Comparison of ENCODE assay signal across 7 mouse cellular contexts in genomic region chr6:87521705-87522104, GRCm38 (mm10). TPM values are rescaled to one million over a fixed set of nuclear protein-coding genes. Genes with fewer than 3 reads are reported as not detected.
DNase-seq lines count a peak whose midpoint lies in the region; ATAC-seq lines count a peak whose summit lies in the region.
"Not testable (repeated sequence)": the region's sequence is repeated elsewhere in the genome, so short reads cannot be mapped to it uniquely, and the experiment has no call there.
"Had no signal": no experiment of that assay in that cellular context is flagged by ENCODE, and none has a peak within 500 bp of the region (broad histone marks: within the 10 kb centered on the region; RNA-seq: fewer than 3 reads in every experiment).

No protein-coding gene starts in this region.

- H3K27me3 ChIP-seq in embryonic facial prominence, embryonic 11.5 days (ENCODE audit: control insufficient read depth, insufficient read depth, low read length); kidney, embryonic 16.5 days (ENCODE audit: insufficient read depth, low read length); limb, embryonic 15.5 days; lung, embryonic 15.5 days; stomach, embryonic 14.5 days (ENCODE audit: control insufficient read depth, insufficient read depth, low read length): not testable (repeated sequence)

- peak; percentile 56; the same call in 1 of the 2 replicates for ATAC-seq in embryonic facial prominence, embryonic 11.5 days (replicated peaks; ENCODE audit: insufficient number of reproducible peaks, low FRiP score, low TSS enrichment, low read depth)
- peak; percentile 63; the same call in 1 of the 2 replicates for ATAC-seq in kidney, embryonic 16.5 days (ENCODE audit: low FRiP score, low TSS enrichment)
- ATAC-seq in limb, embryonic 15.5 days (ENCODE audit: insufficient number of reproducible peaks, low FRiP score, low TSS enrichment, low read depth) = 0 out of 2 replicates have a peak, but pooled peaks have one; percentile 30
- ATAC-seq in lung, embryonic 15.5 days (ENCODE audit: borderline replicate concordance, extremely low read depth, low FRiP score, low TSS enrichment) = peak; percentile 14
- ATAC-seq in stomach, embryonic 14.5 days (ENCODE audit: insufficient number of reproducible peaks, insufficient read depth, low FRiP score, low read depth) = 0 out of 2 replicates have a peak, but pooled peaks have one; percentile 53

- H3K4me1 ChIP-seq in embryonic facial prominence, embryonic 11.5 days (ENCODE audit: control insufficient read depth, insufficient read depth, low read length); kidney, embryonic 16.5 days (ENCODE audit: insufficient read depth, low read length); limb, embryonic 15.5 days; lung, embryonic 15.5 days; stomach, embryonic 14.5 days (ENCODE audit: control insufficient read depth, insufficient read depth, low read length): not testable (repeated sequence)

- 71% methylated on average over 6 of the region's 6 CpGs for WGBS in embryonic facial prominence, embryonic 11.5 days
- 84% methylated on average over 6 of the region's 6 CpGs for WGBS in kidney, embryonic 16.5 days
- 84% methylated on average over 6 of the region's 6 CpGs for WGBS in limb, embryonic 15.5 days
- 84% methylated on average over 6 of the region's 6 CpGs for WGBS in lung, embryonic 15.5 days
- 85% methylated on average over 6 of the region's 6 CpGs for WGBS in stomach, embryonic 14.5 days

- H3K27ac ChIP-seq in embryonic facial prominence, embryonic 11.5 days (replicated peaks; ENCODE audit: low read depth, low read length); kidney, embryonic 16.5 days (ENCODE audit: low read length); limb, embryonic 15.5 days; lung, embryonic 15.5 days; stomach, embryonic 14.5 days (ENCODE audit: low read length): not testable (repeated sequence)

- H3K4me3 ChIP-seq in embryonic facial prominence, embryonic 11.5 days (ENCODE audit: low read depth, low read length); kidney, embryonic 16.5 days (ENCODE audit: low read length); limb, embryonic 15.5 days; lung, embryonic 15.5 days; stomach, embryonic 14.5 days (ENCODE audit: low read depth, low read length): not testable (repeated sequence)

- H3K36me3 ChIP-seq in embryonic facial prominence, embryonic 11.5 days (replicated peaks; ENCODE audit: control insufficient read depth, insufficient read depth, low read depth, low read length); kidney, embryonic 16.5 days (ENCODE audit: insufficient read depth, low read length); limb, embryonic 15.5 days; lung, embryonic 15.5 days; stomach, embryonic 14.5 days (ENCODE audit: control insufficient read depth, insufficient read depth, low read length): not testable (repeated sequence)

- not testable (repeated sequence) for H3K4me2 ChIP-seq in embryonic facial prominence, embryonic 11.5 days (ENCODE audit: low read depth, low read length); kidney, embryonic 16.5 days (replicated peaks; ENCODE audit: low read depth, low read length); limb, embryonic 15.5 days; lung, embryonic 15.5 days; stomach, embryonic 14.5 days (replicated peaks; ENCODE audit: low read depth, low read length)

- H3K9me3 ChIP-seq in embryonic facial prominence, embryonic 11.5 days (replicated peaks; ENCODE audit: control insufficient read depth, low read length); kidney, embryonic 16.5 days (ENCODE audit: low read length); limb, embryonic 15.5 days; lung, embryonic 15.5 days; stomach, embryonic 14.5 days (ENCODE audit: control insufficient read depth, low read depth, low read length): not testable (repeated sequence)

- DNase-seq in embryonic facial prominence, embryonic 11.5 days (ENCODE audit: low spot score) = not testable (repeated sequence)
- peak; percentile 49 for DNase-seq in heart, adult 11 months

- H3K9ac ChIP-seq in embryonic facial prominence, embryonic 11.5 days (replicated peaks; ENCODE audit: low read length); kidney, embryonic 16.5 days (replicated peaks; ENCODE audit: low read length); limb, embryonic 15.5 days; lung, embryonic 15.5 days; stomach, embryonic 14.5 days (replicated peaks; ENCODE audit: low read depth, low read length): not testable (repeated sequence)

RNA-seq across cellular contexts. Expression of gene Arhgap25, which starts 11.4 kb away (rescaled TPM):
- 3.9 and 5.0 TPM in 2 replicates for polyA plus RNA-seq in embryonic facial prominence, embryonic 11.5 days (2014; fragmentation: Nextera tagmentation; extraction: Ambion mirVana)
- 5.4 and 6.3 TPM in 2 replicates for polyA plus RNA-seq in kidney, embryonic 16.5 days (2015; fragmentation: Nextera tagmentation; extraction: Ambion mirVana)
- polyA plus RNA-seq in limb, embryonic 15.5 days (2015; fragmentation: Nextera tagmentation; extraction: Ambion mirVana) = 7.6 and 8.4 TPM in 2 replicates
- polyA plus RNA-seq in lung, embryonic 15.5 days (2015; fragmentation: Nextera tagmentation; extraction: Ambion mirVana) = 8.3 and 8.7 TPM in 2 replicates
- 4.4 and 5.2 TPM in 2 replicates for polyA plus RNA-seq in stomach, embryonic 14.5 days (2014; fragmentation: Nextera tagmentation; extraction: Ambion mirVana)
- polyA plus RNA-seq: C2C12 had no signal
